Mouse (Mus musculus): Measurements from ENCODE around the gene Dcun1d2.

DNA sequence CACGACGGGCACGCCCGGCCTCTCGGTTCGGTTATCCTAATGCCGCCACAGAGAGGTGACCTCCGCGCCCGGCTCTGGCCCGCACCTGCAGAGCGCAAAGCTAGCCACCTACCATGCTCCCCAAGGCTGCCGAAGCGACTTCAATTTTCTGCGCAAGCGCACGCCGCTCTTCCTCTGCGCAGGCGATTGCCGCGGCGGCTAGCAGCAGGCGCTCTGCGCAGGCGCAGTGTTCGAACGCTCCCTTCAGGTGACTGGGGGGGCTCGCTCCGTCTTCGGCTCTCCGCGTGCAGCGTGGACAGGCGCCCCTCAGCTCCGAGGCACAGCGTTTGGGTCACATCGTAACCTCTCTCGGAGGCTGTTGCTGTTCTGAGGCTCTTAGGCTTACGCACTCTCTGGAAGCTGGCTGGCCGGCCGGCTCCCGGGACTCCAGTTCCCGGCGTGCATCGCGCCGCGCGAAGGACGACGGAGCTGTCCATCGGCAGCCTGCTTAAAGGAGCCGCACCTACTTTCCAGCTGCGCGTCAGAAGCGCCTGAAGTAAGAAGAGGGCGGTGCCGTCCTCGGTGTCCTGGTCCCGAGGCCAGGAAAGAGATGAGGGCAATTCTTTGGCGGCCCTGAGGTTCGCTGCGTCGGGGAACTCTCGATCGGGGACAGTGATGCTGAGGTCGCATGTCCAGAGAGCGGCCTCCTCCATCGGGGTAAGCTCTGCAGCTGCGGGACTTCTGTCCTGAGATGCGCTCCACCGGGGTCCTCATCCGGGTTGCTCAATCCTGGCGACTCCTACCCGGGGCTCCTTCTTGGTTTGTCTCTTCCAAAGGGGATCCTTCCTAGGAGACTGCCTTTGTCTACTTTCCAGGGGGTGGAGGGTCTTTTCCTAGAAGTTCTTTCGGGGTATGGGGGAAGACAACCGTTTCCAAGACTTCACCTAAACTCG, at the start of gene Dcun1d2, which contains the start of gene Tmco3:
- TF ChIP-seq POLR2A (IDR thresholded peaks at IDR 0.05; ENCODE audit: extremely low read depth, insufficient read depth, low read length) (peak; percentile 67; the same call in 1 of the 2 replicates), CTCF (IDR thresholded peaks at IDR 0.05; ENCODE audit: low read depth, low read length) (no peak)
